Mouse (Mus musculus) MEL (cell line): ENCODE data around the gene Rab20.

Source experiments
- BHLHE40 ChIP-seq: IDR thresholded peaks from 2 replicates; pipeline ENCODE4 v1.6.1; 2012; ENCODE audit warnings: low read depth, mild to moderate bottlenecking, inconsistent platforms, low read length, improper control_type of control experiment, borderline replicate concordance
- ZC3H11A ChIP-seq: IDR thresholded peaks from 2 replicates; pipeline ENCODE4 v1.6.1; 2012; ENCODE audit warnings: low read depth, mild to moderate bottlenecking, inconsistent platforms, low read length, improper control_type of control experiment

DNA sequence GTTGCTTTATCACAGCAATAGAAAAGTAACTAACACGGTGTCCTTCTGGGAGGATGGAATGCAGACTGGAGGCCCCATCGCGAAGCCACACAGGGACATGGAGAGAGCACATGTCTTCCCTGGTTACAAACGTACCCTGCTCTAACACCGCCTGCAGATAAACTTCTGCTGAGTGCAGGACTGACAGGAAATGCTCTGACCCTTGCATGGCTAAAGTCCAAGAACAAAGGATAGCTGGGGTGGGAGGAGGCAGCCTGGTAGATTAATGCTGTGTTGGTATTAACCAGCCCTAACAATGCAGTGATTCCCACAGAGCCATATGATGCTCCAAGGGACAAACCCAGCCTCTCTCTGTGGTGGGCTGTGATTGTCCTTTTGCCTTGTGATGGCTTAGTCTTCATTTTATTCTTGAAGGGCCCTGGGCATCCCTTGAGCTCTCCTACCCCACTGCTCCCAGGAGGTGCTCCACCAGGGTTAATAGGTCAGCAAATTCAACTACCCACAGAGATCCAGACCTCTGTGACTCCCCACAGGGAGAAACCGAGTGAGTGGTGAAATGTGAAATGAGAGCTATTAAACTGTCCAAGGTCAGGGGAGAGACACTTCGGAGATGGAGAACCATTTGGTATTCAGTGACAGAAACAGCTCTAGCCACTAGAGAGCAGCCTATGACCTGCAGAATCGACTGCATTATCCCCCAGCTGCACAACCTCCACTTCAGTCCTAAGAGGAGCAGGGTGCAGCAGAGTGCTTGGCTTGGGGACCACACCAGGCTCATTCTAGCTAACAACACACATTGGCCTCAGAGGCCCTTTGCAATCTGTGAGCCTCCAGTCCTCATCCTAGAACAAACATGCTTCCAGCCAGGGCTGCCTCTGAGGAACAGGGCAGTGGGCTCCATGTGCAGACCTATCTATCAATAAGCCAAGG, 28.1 kb downstream of the Rab20 start:
- TF ChIP-seq ZC3H11A = no peak
- no peak for TF ChIP-seq BHLHE40
